In genomic region chr4:82537279-82537967, GRCm38 (mm10) we compare ENCODE assay signal across 9 mouse cellular contexts.
DNase-seq lines count a peak whose midpoint lies in the region; ATAC-seq and TF ChIP-seq lines count a peak whose summit lies in the region.
"Had no signal": no experiment of that assay in that cellular context is flagged by ENCODE, and none has a peak within 500 bp of the region (broad histone marks: within the 10 kb centered on the region; RNA-seq: fewer than 3 reads in every experiment).

No protein-coding gene starts in this region.

- peak overlapping the region; percentile 99 for H3K27ac ChIP-seq in layer of hippocampus, adult 2 months
- no peak overlapping the region for H3K27ac ChIP-seq in liver, embryonic 15.5 days (replicated peaks)

- DNase-seq in layer of hippocampus, adult 2 months (ENCODE audit: low spot score in 2 of 2) = no peak
- DNase-seq in layer of hippocampus, adult 9-11 months = no peak
- DNase-seq in cerebellum, postnatal 36 days = peak; percentile 43 to 72
- DNase-seq in heart, adult 8-10 months (ENCODE audit: low spot score) = peak; percentile 58
- peak; percentile 21 for DNase-seq in kidney, adult 11 months
- DNase-seq in retina, postnatal 1 day = peak; percentile 55

- H3K27me3 ChIP-seq in liver, embryonic 15.5 days = peaks cover 52% of the 10 kb centered on the region
- H3K27me3 ChIP-seq: CH12.LX had no signal

- whole genome bisulfite sequencing in liver, embryonic 15.5 days (ENCODE audit: insufficient replicate concordance) = 3% methylated on average over 28 of the region's 28 CpGs

- peak overlapping the region; percentile 54 for H3K4me2 ChIP-seq in liver, embryonic 15.5 days

- no peaks in the 10 kb centered on the region; the same call in 1 of the 2 replicates for H3K4me1 ChIP-seq in liver, embryonic 15.5 days (replicated peaks)

- H3K36me3 ChIP-seq in liver, embryonic 15.5 days (replicated peaks) = no peaks in the 10 kb centered on the region

- TF ChIP-seq CTCF in layer of hippocampus, adult 2 months (conservative IDR thresholded peaks at IDR 0.05) = no peak

- peak overlapping the region; percentile 62 for H3K4me3 ChIP-seq in layer of hippocampus, adult 2 months
- peak overlapping the region; percentile 23 for H3K4me3 ChIP-seq in liver, embryonic 15.5 days (replicated peaks)

- H3K9me3 ChIP-seq in liver, embryonic 15.5 days (replicated peaks) = no peaks in the 10 kb centered on the region

- no peak for ATAC-seq in liver, embryonic 15.5 days (ENCODE audit: insufficient read depth)
- ATAC-seq in activated CD4-positive, CD25-positive, alpha-beta regulatory T cell, adult 4 months = no peak

- H3K9ac ChIP-seq in liver, embryonic 15.5 days = no peak overlapping the region

Comparison
In these comparisons a context has a peak if more than half of its experiments do, and no peak if none do; other contexts are left out.
1. DNase-seq: peak in cerebellum, postnatal 36 days (2 of 2), heart, adult 8-10 months (single experiment), kidney, adult 11 months (single experiment) and retina, postnatal 1 day (single experiment); none in layer of hippocampus, adult 2 months (0 of 2) and layer of hippocampus, adult 9-11 months (single experiment).